Mouse (Mus musculus) ES-Bruce4 (cell line): ENCODE data around the gene Ntf3.

ENCODE experiments used
- CTCF ChIP-seq: IDR thresholded peaks from one replicate; pipeline ENCODE4 v1.8.1; 2011; ENCODE audit warnings: low read depth, low read length
- EP300 ChIP-seq: IDR thresholded peaks from 2 replicates; pipeline ENCODE4 v1.6.1; 2011; ENCODE audit warnings: low read depth, low read length; ENCODE audit not compliant: insufficient read depth

DNA sequence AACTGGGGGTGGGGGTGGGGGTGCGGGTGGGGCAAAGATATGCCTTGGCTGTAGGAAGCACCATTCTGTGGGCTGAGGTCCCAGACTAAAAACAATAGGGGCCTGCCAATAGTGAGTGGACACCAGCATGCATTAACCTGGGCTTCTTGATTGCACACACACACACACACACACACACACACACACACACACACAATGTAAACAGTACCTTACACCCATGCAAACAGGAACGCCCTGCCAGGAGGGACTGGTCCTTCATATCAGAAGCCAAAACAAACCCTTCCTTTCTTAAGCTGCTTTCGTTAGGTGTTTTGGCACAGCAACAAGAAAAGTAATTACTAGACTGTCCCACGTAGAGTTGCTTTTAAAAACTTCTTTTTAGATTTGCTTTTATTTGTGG lies 4.1 kb upstream of the Ntf3 start:
- TF ChIP-seq CTCF (no peak), EP300 (no peak)
